Mouse (Mus musculus) stomach, postnatal 0 days (tissue): ENCODE results near the gene Susd3. TPM values are rescaled to one million over a fixed set of nuclear protein-coding genes. Genes with fewer than 3 reads are reported as not detected.

Experiments
- ATAC-seq: fragments of 200-750 bp; cut with Nextera tagmentation; 2 replicates; pipeline ENCODE4 v1.8.0; 2017; ENCODE audit not compliant: low FRiP score, low TSS enrichment
- DNase-seq: peaks from one replicate; pipeline ENCODE4 v3.0.0-alpha.2; 2016; ENCODE audit warnings: low spot score
- H3K27ac ChIP-seq: fragments of 300-500 bp; sonication (generic); replicated peaks from 2 replicates; pipeline ENCODE4 v1.5.1; 2014; ENCODE audit warnings: mild to moderate bottlenecking, control low read depth
- H3K27me3 ChIP-seq: fragments of 300-500 bp; sonication (generic); 2 replicates; pipeline ENCODE4 v1.6.1; 2014; ENCODE audit warnings: low read length; ENCODE audit not compliant: control insufficient read depth, insufficient read depth
- H3K36me3 ChIP-seq: fragments of 300-500 bp; sonication (generic); 2 replicates; pipeline ENCODE4 v1.6.1; 2014; ENCODE audit warnings: low read length, mixed read lengths; ENCODE audit not compliant: control insufficient read depth, insufficient read depth
- H3K4me1 ChIP-seq: fragments of 300-500 bp; sonication (generic); replicated peaks from 2 replicates; pipeline ENCODE4 v1.6.1; 2014; ENCODE audit warnings: antibody characterized with exemption; ENCODE audit not compliant: control insufficient read depth, insufficient read depth
- H3K4me2 ChIP-seq: fragments of 300-500 bp; sonication (generic); replicated peaks from 2 replicates; pipeline ENCODE4 v1.6.1; 2014; ENCODE audit warnings: low read depth, mild to moderate bottlenecking, control low read depth, moderate library complexity
- H3K4me3 ChIP-seq: fragments of 300-500 bp; sonication (generic); 2 replicates; pipeline ENCODE4 v1.5.1; 2014; ENCODE audit warnings: low read depth, low read length, control low read depth
- H3K9ac ChIP-seq: fragments of 300-500 bp; sonication (generic); 2 replicates; pipeline ENCODE4 v1.6.1; 2014; ENCODE audit warnings: mild to moderate bottlenecking, low read length, control low read depth, mixed read lengths
- H3K9me3 ChIP-seq: fragments of 300-500 bp; sonication (generic); 2 replicates; pipeline ENCODE4 v1.6.1; 2016; ENCODE audit warnings: low read length; ENCODE audit not compliant: control insufficient read depth
- CTCF ChIP-seq: IDR thresholded peaks from 2 replicates; pipeline ENCODE4 v1.5.1; 2016; ENCODE audit warnings: antibody characterized with exemption, low read depth, mild to moderate bottlenecking, moderate library complexity
- EP300 ChIP-seq: optimal IDR thresholded peaks from 2 replicates; pipeline ENCODE3; 2016; ENCODE audit warnings: antibody characterized with exemption
- WGBS: fragments of 180-500 bp; shearing (Covaris S2); extraction: QIAGEN DNeasy Blood & Tissue Kit; methylation state at CpG from one replicate; pipeline ENCODE4 v1.1.7; 2014; 5-methylcytosine and 5-hydroxymethylcytosine counted together
- polyA plus RNA-seq: library from polyadenylated mRNA; unstranded; fragments of >200 nt; fragmentation: Nextera tagmentation; extraction: Ambion mirVana; gene quantifications from 2 replicates; pipeline ENCODE4 v1.2.1, GENCODE M21; 2015

The Susd3 gene
- polyA plus RNA-seq, 1 experiment from 2014 or later = 1.2 TPM

DNA sequence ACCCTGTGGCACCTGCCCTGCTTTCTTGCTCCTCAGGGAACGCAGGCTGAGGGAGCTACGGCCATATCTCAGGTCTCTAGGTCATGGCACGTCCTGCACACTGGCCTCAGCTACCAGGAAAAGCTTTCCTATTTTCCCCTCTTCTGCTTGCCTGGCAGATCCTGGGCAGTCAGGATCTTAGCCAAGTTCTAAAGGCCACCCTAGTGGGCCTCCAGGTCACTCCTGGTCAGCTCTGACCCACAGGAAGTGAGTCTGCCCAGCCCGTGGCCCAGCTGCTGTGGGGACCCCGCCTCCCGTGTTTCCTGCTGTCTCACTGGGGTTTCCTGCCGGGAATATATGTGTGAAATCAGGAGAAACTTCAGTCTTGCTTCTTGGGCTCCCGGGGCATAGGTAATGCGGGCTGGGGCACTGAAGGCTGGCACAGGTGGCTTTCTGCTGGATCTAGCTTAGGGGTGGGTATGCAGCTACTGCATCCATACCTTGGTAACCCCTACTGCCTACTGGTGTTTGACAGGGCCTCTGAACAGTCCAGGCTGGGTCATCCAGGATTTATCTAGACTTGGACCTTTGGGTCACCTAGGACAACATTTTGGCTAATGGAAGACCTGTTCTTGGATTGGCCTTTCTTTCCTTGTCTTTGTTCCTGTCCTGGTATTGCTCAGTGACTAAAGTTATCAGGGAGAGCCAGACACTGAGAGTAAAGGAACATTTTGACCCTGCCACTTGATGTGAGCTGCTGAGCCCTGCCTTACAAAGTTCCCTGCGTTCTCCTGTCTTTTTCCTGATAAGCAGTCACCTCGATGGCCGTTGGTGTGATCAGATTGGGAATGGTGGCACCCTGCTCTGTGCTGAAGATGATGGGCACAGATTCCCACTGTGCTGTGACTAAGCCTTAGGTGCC, 58.3 kb downstream of the Susd3 start:
- H3K4me1 ChIP-seq = peaks cover 8% of the 10 kb centered on the region
- DNase-seq (no peak), ATAC-seq (no peak)
- 58% methylated on average over 12 of the region's 12 CpGs for WGBS
- peak overlapping the region; percentile 61 for H3K27ac ChIP-seq
- no peaks in the 10 kb centered on the region for H3K9me3 ChIP-seq
- H3K36me3 ChIP-seq = peaks cover 3% of the 10 kb centered on the region; the same call in 1 of the 2 replicates
- H3K4me2 ChIP-seq = peak overlapping the region; percentile 8; the same call in 1 of the 2 replicates
- H3K4me3 ChIP-seq = no peak overlapping the region
- no peak for TF ChIP-seq CTCF
- no peak for TF ChIP-seq EP300
- no peak overlapping the region for H3K9ac ChIP-seq
- H3K27me3 ChIP-seq = no peaks in the 10 kb centered on the region

- Histone ChIP-seq H3K9me3 (no peaks in the 10 kb centered on the region), H3K36me3 (no peaks in the 10 kb centered on the region), H3K9ac (no peak overlapping the region), H3K27me3 (no peaks in the 10 kb centered on the region), H3K4me3 (no peak overlapping the region), H3K27ac (no peak overlapping the region), H3K4me2 (peak overlapping the region; percentile 91), H3K4me1 (peaks cover 8% of the 10 kb centered on the region)
- TF ChIP-seq CTCF (no peak), EP300 (no peak)
- DNase-seq = no peak
- 73% methylated on average over 2 of the region's 2 CpGs for WGBS
- no peak for ATAC-seq
These were observed 59.5 kb downstream of the Susd3 start for GRCm38 (mm10) chr13:49188966-49189360.

DNA sequence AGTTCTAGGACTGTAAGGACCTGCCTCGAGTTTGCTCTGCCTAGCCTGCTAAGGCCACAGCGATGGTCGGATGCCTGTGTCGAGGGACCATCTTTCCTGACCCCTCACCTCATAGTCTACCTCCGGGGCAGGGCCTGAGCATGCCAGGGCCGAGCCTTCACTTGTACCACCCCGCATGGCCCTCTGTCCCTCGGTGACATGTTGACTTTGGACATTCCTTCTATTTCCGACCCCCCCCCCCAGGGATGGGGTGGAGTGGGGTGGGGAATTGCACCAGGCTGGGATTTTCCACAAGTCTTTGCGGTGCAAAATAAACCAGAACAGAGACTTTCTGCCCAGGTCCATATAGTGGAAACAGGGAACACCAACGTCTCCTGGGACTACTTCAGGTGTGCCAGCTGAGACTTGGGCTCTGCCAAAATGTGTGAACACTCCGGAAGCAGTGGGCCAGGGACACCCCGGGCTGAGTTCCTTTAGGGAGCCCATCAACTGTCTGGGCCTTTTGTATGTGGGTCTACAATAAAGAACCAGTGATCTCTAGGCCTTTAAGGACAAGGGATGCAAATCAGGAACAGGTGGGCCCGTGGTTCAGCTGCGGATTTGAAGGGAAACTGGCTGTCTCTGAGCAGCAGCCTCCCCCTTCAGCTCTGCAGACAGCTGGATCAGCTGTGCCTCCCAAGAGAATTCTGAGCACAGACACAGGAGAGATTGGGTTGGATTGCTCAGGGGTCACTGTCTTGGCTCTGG, 60.1 kb downstream of the Susd3 start:
- H3K4me2 ChIP-seq = peak overlapping the region; percentile 91
- no peaks in the 10 kb centered on the region for H3K27me3 ChIP-seq
- peaks cover 8% of the 10 kb centered on the region for H3K4me1 ChIP-seq
- H3K4me3 ChIP-seq = peak overlapping the region; percentile 84
- ATAC-seq = peak; percentile 3; the same call in 1 of the 2 replicates
- H3K9ac ChIP-seq = peak overlapping the region; percentile 88
- DNase-seq = no peak
- H3K27ac ChIP-seq = peak overlapping the region; percentile 89
- H3K9me3 ChIP-seq = no peaks in the 10 kb centered on the region
- TF ChIP-seq CTCF (no peak), EP300 (no peak)
- H3K36me3 ChIP-seq = no peaks in the 10 kb centered on the region
- 24% methylated on average over 15 of the region's 15 CpGs for WGBS

GRCm38 (mm10) chr13:49187288-49188218, 61.0 kb downstream of the Susd3 start, which contains the start of gene Ninj1:
Gene Ninj1, plus strand, starts transcription at chr13:49187485.
- WGBS = 1% methylated on average over 73 of the region's 87 CpGs
- DNase-seq = peak; percentile 90
- peak; percentile 93 for ATAC-seq
- H3K36me3 ChIP-seq = no peaks in the 10 kb centered on the region
- no peak for TF ChIP-seq EP300
- no peak for TF ChIP-seq CTCF
- H3K4me1 ChIP-seq = peaks cover 11% of the 10 kb centered on the region
- peak within 1 kb of the TSS; percentile 88 for H3K9ac ChIP-seq
- no peaks in the 10 kb centered on the region for H3K27me3 ChIP-seq
- peak within 1 kb of the TSS; percentile 89 for H3K27ac ChIP-seq
- H3K9me3 ChIP-seq = no peaks in the 10 kb centered on the region
- peak within 1 kb of the TSS; percentile 84 for H3K4me3 ChIP-seq
- H3K4me2 ChIP-seq = peak within 1 kb of the TSS; percentile 91

GRCm38 (mm10) chr13:49186798-49187287, 61.7 kb downstream of the Susd3 start:
- Histone ChIP-seq H3K27ac (peak overlapping the region; percentile 89), H3K4me2 (peak overlapping the region; percentile 91), H3K9me3 (no peaks in the 10 kb centered on the region), H3K4me1 (peaks cover 11% of the 10 kb centered on the region), H3K9ac (peak overlapping the region; percentile 88), H3K27me3 (no peaks in the 10 kb centered on the region), H3K36me3 (no peaks in the 10 kb centered on the region), H3K4me3 (no peak overlapping the region)
- no peak for TF ChIP-seq CTCF
- no peak for TF ChIP-seq EP300
- DNase-seq (no peak), ATAC-seq (peak; percentile 60)
- WGBS = 15% methylated on average over 11 of the region's 11 CpGs
